Mouse (Mus musculus) CH12.LX (cell line): ENCODE results near the gene Dnaja4. TPM values are rescaled to one million over a fixed set of nuclear protein-coding genes. Genes with fewer than 3 reads are reported as not detected.
A peak's percentile ranks its signal among the peaks of the same experiment; 100 is the strongest.

Source experiments
- DNase-seq: peaks from one replicate; pipeline ENCODE4 v3.0.0-alpha.2; 2013; ENCODE audit errors: extremely low read depth
- H3K27ac ChIP-seq: 2 replicates; pipeline ENCODE4 v1.5.1; 2012; ENCODE audit warnings: low read depth, mild to moderate bottlenecking, control low read depth, moderate library complexity; ENCODE audit not compliant: insufficient read depth
- H3K27me3 ChIP-seq: replicated peaks from 2 replicates; pipeline ENCODE3; 2012; ENCODE audit warnings: inconsistent platforms
- H3K36me3 ChIP-seq, 2 experiments: replicated peaks in 1 of 2; 2 replicates each; pipeline versions ENCODE3 to v1.6.1; 2012; ENCODE audit warnings: inconsistent platforms in 1 of 2, low read length in 1 of 2, mild to moderate bottlenecking in 1 of 2, mixed read lengths in 1 of 2, moderate library complexity in 1 of 2; ENCODE audit not compliant: control insufficient read depth in 1 of 2, insufficient read depth in 1 of 2
- H3K4me1 ChIP-seq, 2 experiments: 2 replicates each; pipeline ENCODE4 v1.6.1; 2012; ENCODE audit warnings: inconsistent platforms in 1 of 2, moderate library complexity in 1 of 2; ENCODE audit not compliant: insufficient read depth in 2 of 2, control insufficient read depth in 1 of 2
- H3K4me2 ChIP-seq: 2 replicates; pipeline ENCODE4 v1.6.1; 2012; ENCODE audit warnings: low read depth, mild to moderate bottlenecking, control low read depth; ENCODE audit not compliant: poor library complexity, insufficient read depth, severe bottlenecking
- H3K4me3 ChIP-seq, 3 experiments: fragments of 150-350 bp in 1 of 3; sonication (generic) in 1 of 3; replicated peaks in 1 of 3; 2 replicates each; pipeline versions ENCODE3 to v1.5.1; 2011 to 2012; ENCODE audit warnings: low read depth in 2 of 3, low read length in 2 of 3, mild to moderate bottlenecking in 2 of 3, moderate library complexity in 2 of 3, control low read depth in 1 of 3, improper control_type of control experiment in 1 of 3, inconsistent platforms in 1 of 3, mixed read lengths in 1 of 3; ENCODE audit not compliant: poor library complexity in 1 of 3
- H3K79me2 ChIP-seq: replicated peaks from 2 replicates; pipeline ENCODE4 v1.6.1; 2012; ENCODE audit warnings: mild to moderate bottlenecking, moderate library complexity; ENCODE audit not compliant: control insufficient read depth, poor library complexity, insufficient read depth, severe bottlenecking; ENCODE audit errors: extremely low read depth
- H3K9ac ChIP-seq: 2 replicates; pipeline ENCODE4 v1.6.1; 2012; ENCODE audit warnings: low read depth, mild to moderate bottlenecking, control low read depth, moderate library complexity; ENCODE audit not compliant: insufficient read depth
- H3K9me3 ChIP-seq: replicated peaks from 2 replicates; pipeline ENCODE3; 2012; ENCODE audit warnings: low read length, inconsistent platforms, mixed read lengths
- BHLHE40 ChIP-seq: IDR thresholded peaks from 2 replicates; pipeline ENCODE4 v1.6.1; 2011; ENCODE audit warnings: mild to moderate bottlenecking, low read depth, low read length, improper control_type of control experiment
- CHD1 ChIP-seq: IDR thresholded peaks from 2 replicates; pipeline ENCODE4 v1.6.1; 2012; ENCODE audit warnings: low read depth, low read length, improper control_type of control experiment, inconsistent platforms
- CHD2 ChIP-seq: IDR thresholded peaks from 2 replicates; pipeline ENCODE4 v1.6.1; 2011; ENCODE audit warnings: low read length, improper control_type of control experiment
- CTCF ChIP-seq, 2 experiments: IDR thresholded peaks in 1 of 2; conservative IDR thresholded peaks in 1 of 2; 2 replicates each; pipeline ENCODE4 v1.5.1; 2011 to 2012; ENCODE audit warnings: low read depth in 2 of 2, low read length in 2 of 2, improper control_type of control experiment in 1 of 2, inconsistent platforms in 1 of 2, mild to moderate bottlenecking in 1 of 2, moderate library complexity in 1 of 2
- E2F4 ChIP-seq: IDR thresholded peaks from 2 replicates; pipeline ENCODE4 v1.6.1; 2011; ENCODE audit warnings: low read depth, low read length, improper control_type of control experiment; ENCODE audit not compliant: insufficient replicate concordance
- ELF1 ChIP-seq: IDR thresholded peaks from 2 replicates; pipeline ENCODE4 v1.6.1; 2014; ENCODE audit warnings: low read depth, mild to moderate bottlenecking, inconsistent platforms, low read length, improper control_type of control experiment
- EP300 ChIP-seq: IDR thresholded peaks from 2 replicates; pipeline ENCODE4 v1.6.1; 2011; ENCODE audit warnings: low read length, improper control_type of control experiment
- GABPA ChIP-seq: IDR thresholded peaks from 2 replicates; pipeline ENCODE4 v1.6.1; 2012; ENCODE audit warnings: low read depth, low read length, improper control_type of control experiment, inconsistent platforms; ENCODE audit not compliant: insufficient replicate concordance
- HCFC1 ChIP-seq: IDR thresholded peaks from 2 replicates; pipeline ENCODE4 v1.6.1; 2012; ENCODE audit warnings: low read depth, mild to moderate bottlenecking, inconsistent platforms, low read length, improper control_type of control experiment
- IRF4 ChIP-seq: IDR thresholded peaks from 2 replicates; pipeline ENCODE4 v1.6.1; 2014; ENCODE audit warnings: low read depth, mild to moderate bottlenecking, inconsistent platforms, low read length, improper control_type of control experiment
- JUN ChIP-seq: IDR thresholded peaks from 2 replicates; pipeline ENCODE4 v1.6.1; 2011; ENCODE audit warnings: low read depth, mild to moderate bottlenecking, low read length, improper control_type of control experiment, moderate library complexity; ENCODE audit not compliant: insufficient read depth
- JUND ChIP-seq: conservative IDR thresholded peaks from 2 replicates; pipeline ENCODE4 v1.6.1; 2011; ENCODE audit warnings: low read depth, low read length, improper control_type of control experiment
- KAT2A ChIP-seq: IDR thresholded peaks from 2 replicates; pipeline ENCODE4 v1.6.1; 2012; ENCODE audit warnings: low read length, improper control_type of control experiment, inconsistent platforms; ENCODE audit not compliant: insufficient replicate concordance
- MAFK ChIP-seq: IDR thresholded peaks from 2 replicates; pipeline ENCODE4 v1.6.1; 2011; ENCODE audit warnings: low read length, improper control_type of control experiment; ENCODE audit not compliant: insufficient replicate concordance
- MAX ChIP-seq: IDR thresholded peaks from 2 replicates; pipeline ENCODE4 v1.6.1; 2011; ENCODE audit warnings: low read length, improper control_type of control experiment
- MAZ ChIP-seq: IDR thresholded peaks from 2 replicates; pipeline ENCODE4 v1.6.1; 2012; ENCODE audit warnings: low read depth, mild to moderate bottlenecking, inconsistent platforms, low read length, improper control_type of control experiment, moderate library complexity
- MEF2A ChIP-seq: IDR thresholded peaks from 2 replicates; pipeline ENCODE4 v1.6.1; 2014; ENCODE audit warnings: low read depth, mild to moderate bottlenecking, inconsistent platforms, low read length, improper control_type of control experiment, borderline replicate concordance
- MXI1 ChIP-seq: IDR thresholded peaks from 2 replicates; pipeline ENCODE4 v1.6.1; 2011; ENCODE audit warnings: mild to moderate bottlenecking, low read depth, low read length, improper control_type of control experiment
- MYC ChIP-seq: IDR thresholded peaks from 2 replicates; pipeline ENCODE4 v1.6.1; 2011; ENCODE audit warnings: low read depth, mild to moderate bottlenecking, improper control_type of control experiment, low read length
- NELFE ChIP-seq: IDR thresholded peaks from 2 replicates; pipeline ENCODE4 v1.6.1; 2011; ENCODE audit warnings: low read depth, low read length, improper control_type of control experiment
- NRF1 ChIP-seq: IDR thresholded peaks from 2 replicates; pipeline ENCODE4 v1.6.1; 2014; ENCODE audit warnings: low read depth, mild to moderate bottlenecking, inconsistent platforms, low read length, improper control_type of control experiment, moderate library complexity
- PAX5 ChIP-seq: IDR thresholded peaks from 2 replicates; pipeline ENCODE4 v1.6.1; 2012; ENCODE audit warnings: low read length, inconsistent platforms, mixed read lengths
- POLR2A ChIP-seq: IDR thresholded peaks from 2 replicates; pipeline ENCODE4 v1.6.1; 2011; ENCODE audit warnings: low read depth, mild to moderate bottlenecking, improper control_type of control experiment, low read length
- POLR2AphosphoS2 ChIP-seq: IDR thresholded peaks from 2 replicates; pipeline ENCODE4 v1.6.1; 2011; ENCODE audit warnings: low read depth, low read length, improper control_type of control experiment
- RAD21 ChIP-seq: IDR thresholded peaks from 2 replicates; pipeline ENCODE4 v1.6.1; 2011; ENCODE audit warnings: low read depth, mild to moderate bottlenecking, low read length, improper control_type of control experiment, moderate library complexity
- RCOR1 ChIP-seq: conservative IDR thresholded peaks from 2 replicates; pipeline ENCODE4 v1.6.1; 2012; ENCODE audit warnings: low read depth, mild to moderate bottlenecking, inconsistent platforms, low read length, improper control_type of control experiment
- TBP ChIP-seq: conservative IDR thresholded peaks from 2 replicates; pipeline ENCODE4 v1.6.1; 2011; ENCODE audit warnings: low read depth, low read length, improper control_type of control experiment
- TCF12 ChIP-seq: IDR thresholded peaks from 2 replicates; pipeline ENCODE4 v1.6.1; 2014; ENCODE audit warnings: low read depth, mild to moderate bottlenecking, inconsistent platforms, low read length, improper control_type of control experiment
- UBTF ChIP-seq: IDR thresholded peaks from 2 replicates; pipeline ENCODE4 v1.6.1; 2012; ENCODE audit warnings: low read depth, mild to moderate bottlenecking, inconsistent platforms, low read length, improper control_type of control experiment, moderate library complexity
- USF1 ChIP-seq: IDR thresholded peaks from 2 replicates; pipeline ENCODE4 v1.6.1; 2014; ENCODE audit warnings: low read depth, mild to moderate bottlenecking, inconsistent platforms, low read length, improper control_type of control experiment
- USF2 ChIP-seq: conservative IDR thresholded peaks from 2 replicates; pipeline ENCODE4 v1.6.1; 2011; ENCODE audit warnings: low read depth, low read length, improper control_type of control experiment
- ZC3H11A ChIP-seq: IDR thresholded peaks from 2 replicates; pipeline ENCODE4 v1.6.1; 2012; ENCODE audit warnings: low read depth, mild to moderate bottlenecking, inconsistent platforms, low read length, improper control_type of control experiment
- ZKSCAN1 ChIP-seq: IDR thresholded peaks from 2 replicates; pipeline ENCODE4 v1.6.1; 2012; ENCODE audit warnings: low read depth, inconsistent platforms, low read length, improper control_type of control experiment, borderline replicate concordance
- ZMIZ1 ChIP-seq: IDR thresholded peaks from 2 replicates; pipeline ENCODE4 v1.6.1; 2012; ENCODE audit warnings: low read depth, mild to moderate bottlenecking, inconsistent platforms, low read length, improper control_type of control experiment
- ZNF384 ChIP-seq: IDR thresholded peaks from 2 replicates; pipeline ENCODE4 v1.6.1; 2012; ENCODE audit warnings: low read depth, low read length, improper control_type of control experiment, inconsistent platforms
- dilution Hi-C: fragments of 300-500 bp; cut with MboI; formaldehyde crosslinking; loops from 2 replicates; pipeline ENCODE4 v1.14.3; 2020; ENCODE audit warnings: low sequenced_read_pairs; ENCODE audit not compliant: extremely low pct_unique_long_range_greater_than_20kb, extremely low pct_ligation_motif_present
- in situ Hi-C: fragments of 300-500 bp; cut with MboI; formaldehyde crosslinking; loops from 3 replicates; pipeline ENCODE4 v1.14.3; 2019; ENCODE audit warnings: low sequenced_read_pairs, low pct_ligation_motif_present, low pct_unique_long_range_greater_than_20kb, mixed read lengths
- polyA plus RNA-seq: library from polyadenylated mRNA; unstranded; fragments of >175 nt; gene quantifications from 2 replicates; pipeline ENCODE4 v1.2.1, GENCODE M21; 2012; ENCODE audit warnings: low read depth; ENCODE audit not compliant: insufficient read length
- total RNA-seq, 2 experiments: library from RNA; depleted of rRNA; stranded (reverse); fragments of 300-350 nt in 1 of 2; fragments of >200 nt in 1 of 2; gene quantifications; 2 replicates each; pipeline ENCODE4 v1.2.3; 2012 to 2014

The Dnaja4 gene
- total and polyA plus RNA-seq, 3 experiments = 0.81 to 2.4 (median 1.1) TPM

GRCm38 (mm10) chr9:54699345-54700173 lies 886 bp downstream of the Dnaja4 start:
- peak overlapping the region; percentile 46 to 65 (median 48) for H3K4me3 ChIP-seq
- in situ Hi-C loops = no loop called here
- H3K9me3 ChIP-seq = peaks cover 13% of the 10 kb centered on the region
- dilution Hi-C loops = no loop called here
- no peak for DNase-seq
- no peak overlapping the region for H3K27ac ChIP-seq
- 0 out of 4 replicates have a peak, but pooled peaks cover 0 to 3% of the 10 kb centered on the region in 2 experiments for H3K4me1 ChIP-seq
- peaks cover 32% of the 10 kb centered on the region for H3K27me3 ChIP-seq
- H3K9ac ChIP-seq = peak overlapping the region; percentile 77
- TF ChIP-seq ELF1 (no peak), BHLHE40 (no peak), JUND (no peak), ZMIZ1 (peak; percentile 68), MAX (no peak), IRF4 (0 out of 2 replicates have a peak, but pooled peaks have one; percentile 7), NELFE (peak; percentile 62), POLR2AphosphoS2 (no peak), CTCF (conservative IDR thresholded peaks at IDR 0.05 in 1 of 2, IDR thresholded peaks at IDR 0.05 in 1 of 2; ENCODE audit: low read depth in 2 of 2, low read length in 2 of 2) (no peak), RAD21 (no peak), CHD1 (no peak), NRF1 (no peak), MAFK (no peak), MXI1 (no peak), MEF2A (no peak), EP300 (no peak), TCF12 (peak; percentile 29; the same call in 1 of the 2 replicates), UBTF (0 out of 2 replicates have a peak, but pooled peaks have one; percentile 38), E2F4 (no peak), MYC (no peak), KAT2A (0 out of 2 replicates have a peak, but pooled peaks have one; percentile 35), JUN (no peak), CHD2 (no peak), TBP (0 out of 2 replicates have a peak, but pooled peaks have one; percentile 35), RCOR1 (no peak), PAX5 (no peak), MAZ (no peak), POLR2A (peak; percentile 73; the same call in 1 of the 2 replicates), HCFC1 (no peak), USF2 (no peak), GABPA (no peak), USF1 (no peak), ZKSCAN1 (no peak), ZNF384 (no peak), ZC3H11A (no peak)
- peak overlapping the region; percentile 69; the same call in 1 of the 2 replicates for H3K4me2 ChIP-seq
- no peaks in the 10 kb centered on the region; the same call in 1 of the 2 replicates for H3K79me2 ChIP-seq
- no peaks in the 10 kb centered on the region for H3K36me3 ChIP-seq
